Mouse (Mus musculus) testis, adult 2 months (tissue): Measurements from ENCODE around the gene Slc25a51. TPM values are rescaled to one million over a fixed set of nuclear protein-coding genes. Genes with fewer than 3 reads are reported as not detected.

Source experiments
- H3K27ac ChIP-seq: fragments of 200-500 bp; 2 replicates; pipeline ENCODE4 v1.5.1; 2012; ENCODE audit warnings: low read depth, low read length; ENCODE audit not compliant: control insufficient read depth, insufficient read depth
- H3K27me3 ChIP-seq: fragments of 200-500 bp; 2 replicates; pipeline ENCODE4 v1.6.1; 2012; ENCODE audit warnings: mild to moderate bottlenecking, low read length, moderate library complexity; ENCODE audit not compliant: control insufficient read depth, insufficient read depth
- H3K36me3 ChIP-seq: fragments of 200-500 bp; 2 replicates; pipeline ENCODE4 v1.6.1; 2012; ENCODE audit warnings: mild to moderate bottlenecking, low read length; ENCODE audit not compliant: control insufficient read depth, insufficient read depth
- H3K4me1 ChIP-seq: fragments of 200-500 bp; 2 replicates; pipeline ENCODE4 v1.6.1; 2012; ENCODE audit warnings: low read length; ENCODE audit not compliant: control insufficient read depth, insufficient read depth
- H3K4me3 ChIP-seq: fragments of 200-500 bp; 2 replicates; pipeline ENCODE4 v1.5.1; 2012; ENCODE audit warnings: low read depth, mild to moderate bottlenecking, low read length, moderate library complexity, mixed read lengths; ENCODE audit not compliant: control insufficient read depth
- CTCF ChIP-seq: fragments of 200-500 bp; IDR thresholded peaks from 2 replicates; pipeline ENCODE4 v1.5.1; 2012; ENCODE audit warnings: low read depth, mild to moderate bottlenecking, inconsistent platforms, low read length, moderate library complexity; ENCODE audit not compliant: control insufficient read depth, insufficient read depth, insufficient replicate concordance
- POLR2A ChIP-seq: fragments of 200-500 bp; IDR thresholded peaks from 2 replicates; pipeline ENCODE4 v1.6.1; 2012; ENCODE audit warnings: low read depth, mild to moderate bottlenecking, inconsistent platforms, low read length, moderate library complexity; ENCODE audit not compliant: control insufficient read depth
- polyA plus RNA-seq: library from polyadenylated mRNA; depleted of rRNA; stranded (reverse); fragments of >200 nt; gene quantifications from 2 replicates; pipeline ENCODE4 v1.2.3, GENCODE M21; 2012; rRNA removed

Slc25a51 gene
- polyA plus RNA-seq, 1 experiment, result 12.6 TPM

GRCm38 (mm10) chr4:45356653-45357052 lies 51.9 kb downstream of the Slc25a51 start:
- Histone ChIP-seq H3K27ac (no peak overlapping the region), H3K27me3 (no peaks in the 10 kb centered on the region), H3K4me1 (no peaks in the 10 kb centered on the region), H3K36me3 (no peaks in the 10 kb centered on the region; the same call in 1 of the 2 replicates), H3K4me3 (no peak overlapping the region)
- TF ChIP-seq POLR2A (no peak), CTCF (no peak)

Other genes with a start within 250 kb of the Slc25a51 start
- 2.8 and 3.4 TPM in 2 replicates for gene Frmpd1, start 223.9 kb downstream of the Slc25a51 start, polyA plus RNA-seq
- 6.5 and 8.3 TPM in 2 replicates for gene Trmt10b, start 111.6 kb downstream of the Slc25a51 start, polyA plus RNA-seq
- gene Dcaf10, start 66.7 kb downstream of the Slc25a51 start, polyA plus RNA-seq, result 17.8 and 21.7 TPM in 2 replicates
- gene Exosc3, start 66.0 kb downstream of the Slc25a51 start, polyA plus RNA-seq, result 39.5 and 40.7 TPM in 2 replicates
- 7.3 and 8.7 TPM in 2 replicates for gene Shb, start 123.7 kb upstream of the Slc25a51 start, polyA plus RNA-seq